Mouse (Mus musculus): ENCODE results near the gene Lonrf2. TPM values are rescaled to one million over a fixed set of nuclear protein-coding genes. Genes with fewer than 3 reads are reported as not detected.
A peak's percentile ranks its signal among the peaks of the same experiment; 100 is the strongest.

Lonrf2 gene
- total RNA-seq, 2 experiments from 2014 or later: 1.7 to 2.4 TPM

DNA sequence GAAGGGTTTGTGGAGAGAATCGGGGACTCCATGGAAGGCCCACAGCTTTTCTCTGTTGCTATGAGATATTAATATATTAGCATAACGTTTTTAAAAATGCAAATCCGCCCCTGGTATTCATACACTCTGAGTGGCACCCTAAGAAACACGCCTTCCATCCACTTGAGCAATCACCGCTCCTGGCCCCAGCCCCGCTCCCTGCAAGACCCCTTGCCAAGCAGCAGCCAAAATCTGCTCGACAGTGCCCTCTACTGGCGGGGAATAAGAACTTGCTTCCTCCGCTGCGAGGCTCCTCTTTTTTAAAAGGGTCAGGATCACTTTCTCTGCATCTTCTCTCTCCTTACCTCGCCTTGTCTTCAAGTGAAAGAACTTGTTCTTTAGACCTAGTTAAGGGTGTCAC is 68.7 kb downstream of the Lonrf2 start:
- peak; percentile 81 for DNase-seq

DNA sequence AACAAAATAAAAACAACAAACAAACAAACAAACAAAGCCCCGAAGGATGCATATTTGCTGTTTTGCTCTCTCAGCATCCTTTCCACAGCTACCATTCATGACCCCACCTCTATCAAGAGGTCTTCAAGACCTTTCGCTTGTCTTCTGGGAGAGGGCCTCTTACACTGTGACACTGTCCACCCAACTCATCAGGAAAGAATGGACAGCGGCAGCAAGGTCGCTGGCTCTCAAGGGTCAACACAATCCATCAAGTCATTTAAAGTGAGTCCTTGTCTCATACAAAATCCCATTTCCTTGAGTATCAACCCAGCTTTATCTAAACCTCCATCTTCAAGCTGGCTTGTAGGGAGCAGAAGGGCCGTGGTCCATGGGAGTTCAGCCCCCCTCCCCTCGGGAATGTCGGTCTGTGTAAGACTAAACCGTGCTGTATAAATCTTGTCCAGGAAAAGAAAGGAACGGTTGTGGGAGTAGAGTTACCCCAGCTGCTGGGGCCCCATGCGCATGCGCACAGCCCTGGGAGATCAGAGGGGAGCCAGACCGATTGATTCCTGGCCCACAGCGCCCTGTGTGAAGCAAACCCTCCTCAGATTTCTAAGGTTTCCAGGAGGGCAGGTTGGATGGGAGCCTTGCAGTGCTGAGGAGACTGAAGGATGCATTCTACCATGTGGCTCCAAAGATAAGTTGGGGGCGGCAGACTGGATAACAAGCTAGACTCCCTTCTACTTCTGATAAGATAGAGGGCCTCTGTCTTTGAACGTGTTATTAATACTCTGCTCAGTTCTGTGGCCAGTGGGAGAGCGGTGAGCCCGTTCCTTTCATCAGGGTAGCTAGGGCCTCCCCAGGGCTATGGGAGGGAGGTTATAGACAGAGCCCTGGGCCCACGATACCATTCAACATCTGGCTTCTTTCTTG is 69.6 kb downstream of the Lonrf2 start:
- peak; percentile 38 for DNase-seq

DNA sequence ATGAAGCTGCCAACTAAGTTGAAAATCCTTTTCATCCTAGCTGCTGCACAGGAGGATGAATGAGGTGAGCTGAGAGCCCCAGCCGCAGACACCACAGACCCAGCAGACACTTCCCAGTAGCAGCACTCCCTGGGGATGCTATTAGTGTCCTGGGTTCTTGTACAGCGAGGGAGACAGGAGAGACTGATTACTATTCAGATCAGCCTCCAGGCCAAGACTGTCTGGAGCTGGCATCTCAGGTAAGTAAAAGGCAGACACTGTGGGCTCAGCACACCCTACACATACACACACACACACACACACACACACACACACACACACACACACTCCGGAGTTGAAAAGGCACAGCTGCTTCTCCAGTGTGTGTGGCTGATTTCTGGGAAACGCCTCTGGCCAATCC is 70.3 kb downstream of the Lonrf2 start:
- no peak for DNase-seq

DNA sequence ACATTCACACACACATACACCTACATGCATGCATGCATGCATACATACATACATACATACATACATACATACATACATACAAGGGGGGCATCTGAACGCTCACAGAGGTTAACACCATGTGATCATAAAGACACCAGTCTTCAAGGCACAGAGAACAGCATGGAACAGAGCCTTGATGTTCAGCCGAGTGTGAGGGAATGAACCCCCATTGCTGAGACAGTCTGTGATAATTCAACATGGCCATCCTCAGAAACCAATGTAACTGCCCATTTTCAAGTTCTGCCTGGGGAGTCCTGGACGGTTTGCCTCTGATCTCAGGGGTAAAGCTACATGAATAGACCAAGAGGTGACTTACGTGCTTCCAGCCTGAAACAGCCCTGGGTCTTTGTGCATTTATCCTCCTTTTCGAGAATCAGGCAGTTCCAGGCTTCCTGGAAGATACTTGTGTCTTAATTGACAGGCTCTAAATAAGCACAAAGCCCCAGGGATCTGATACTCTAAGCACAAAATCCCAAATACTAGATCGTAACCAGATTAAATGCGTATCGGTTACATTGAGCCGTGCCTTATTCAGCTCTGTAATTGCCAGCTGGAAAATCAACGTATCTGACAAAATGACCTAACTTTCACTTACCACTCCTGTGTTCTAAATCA is 72.4 kb downstream of the Lonrf2 start:
- no peak for DNase-seq

DNA sequence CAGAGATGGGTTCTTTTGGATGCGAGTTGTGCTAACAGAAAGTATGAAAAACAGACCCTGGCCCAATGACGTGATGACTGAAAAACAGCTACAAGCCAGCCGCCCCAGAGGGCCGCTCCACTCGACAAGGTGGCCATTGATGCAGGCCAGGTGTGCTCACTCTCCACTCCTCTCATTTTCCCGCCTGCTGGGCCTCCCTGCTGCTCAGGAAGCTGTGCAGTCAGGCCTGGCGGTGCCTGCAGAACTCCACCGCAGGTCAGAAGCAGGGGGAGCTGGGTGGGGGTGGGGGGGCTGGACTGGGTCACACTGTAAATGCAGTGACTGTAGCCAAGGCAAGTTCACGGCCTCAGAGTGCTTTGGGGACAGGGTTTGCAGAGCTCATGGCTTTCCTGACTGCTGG is 76.1 kb downstream of the Lonrf2 start:
- no peak for DNase-seq

DNA sequence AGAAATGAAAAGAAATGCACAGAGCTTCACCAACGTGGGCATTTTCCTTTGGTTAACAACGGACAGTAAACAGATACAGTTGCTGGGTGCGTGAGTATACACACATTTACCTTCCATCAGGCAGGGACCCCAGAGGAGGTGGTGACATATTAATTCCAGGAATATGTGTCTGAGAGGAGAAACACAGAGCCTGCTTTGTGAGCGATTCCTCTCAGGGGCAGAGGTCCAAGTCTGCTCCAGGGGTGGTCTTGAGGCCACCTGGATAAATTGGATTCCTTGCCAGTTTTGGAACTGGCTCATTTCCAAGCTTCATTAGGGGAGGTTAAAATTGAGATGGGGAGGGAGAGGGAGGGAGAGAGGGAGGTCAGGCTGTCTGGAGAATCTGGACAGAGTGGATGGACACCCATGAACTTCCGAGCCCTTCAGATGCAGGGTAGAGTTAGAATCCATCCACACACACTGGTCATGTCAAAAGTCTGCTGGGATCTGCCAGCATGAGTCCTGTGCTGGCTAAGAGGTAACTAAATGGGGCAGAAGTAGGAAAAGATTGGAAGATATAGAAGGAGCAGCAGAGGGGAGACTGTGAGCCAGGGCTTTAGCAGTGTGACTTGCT is 78.6 kb downstream of the Lonrf2 start:
- no peak for DNase-seq

DNA sequence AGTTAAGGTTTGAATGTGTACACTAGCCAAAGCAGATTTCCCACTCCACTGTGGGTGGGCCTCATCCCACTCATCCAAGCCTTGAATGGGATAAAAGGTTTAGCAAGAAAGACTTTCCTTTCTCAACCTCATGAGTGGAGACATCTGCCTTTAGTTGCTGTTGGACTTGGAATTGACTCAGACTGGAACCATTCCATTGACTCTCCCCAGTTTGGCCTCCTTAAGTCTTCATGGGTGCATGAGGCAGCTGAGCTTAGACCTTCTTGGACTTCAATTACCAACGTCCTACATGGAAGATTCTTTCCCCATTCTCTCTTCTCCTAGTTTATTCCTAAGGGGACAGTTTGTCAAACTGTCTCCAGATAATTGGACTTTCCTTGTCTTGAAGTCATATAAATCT is 92.6 kb downstream of the Lonrf2 start:
- DNase-seq: no peak

Other genes with a start within 250 kb of the Lonrf2 start
- 1 to 10 TPM; 5.0 to 7.4 TPM for gene Aff3, start 171.8 kb downstream of the Lonrf2 start, total RNA-seq (2021)
- gene Chst10, start 61.5 kb upstream of the Lonrf2 start, total RNA-seq (2021): 1 to 10 TPM; 1.3 TPM
- not detected for gene Nms, start 102.4 kb upstream of the Lonrf2 start, total RNA-seq (2021)
- 10 to 100 TPM; 88.6 to 89.5 TPM for gene Pdcl3, start 148.9 kb upstream of the Lonrf2 start, total RNA-seq (2021)